Mouse (Mus musculus): ENCODE data around the gene Hspb2. TPM values are rescaled to one million over a fixed set of nuclear protein-coding genes. Genes with fewer than 3 reads are reported as not detected.

Gene Hspb2
- total RNA-seq, 2 experiments from 2014 or later, result 0.96 to 1.7 TPM

- peak in 1 of 2 experiments; percentile 44 for DNase-seq (ENCODE audit: extremely low spot score in 1 of 2, low spot score in 1 of 2)
These were observed 846 bp upstream of the Hspb2 start for GRCm38 (mm10) chr9:50752784-50753615.

DNA sequence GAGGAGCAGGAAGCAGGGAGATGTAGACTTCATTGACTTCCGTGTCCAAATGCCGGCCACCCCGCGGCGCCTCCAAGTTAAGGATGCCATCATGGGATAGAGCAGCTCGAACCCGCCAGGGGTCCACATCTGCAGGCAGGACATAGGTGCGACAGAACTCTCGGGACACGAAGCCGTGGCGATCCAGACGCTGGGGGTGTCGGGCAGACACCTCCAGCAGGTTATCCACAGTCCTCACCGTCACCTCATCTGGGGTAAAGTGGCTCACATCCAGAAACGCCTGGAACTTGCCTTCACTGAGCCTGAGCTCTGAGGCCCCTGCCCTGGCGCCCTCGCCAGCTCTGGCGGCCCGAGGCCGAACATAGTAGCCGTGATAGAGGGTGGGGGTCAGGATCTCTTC is 831 bp downstream of the Hspb2 start, which contains the start of gene Cryab:
TSS of gene Cryab (plus strand) at position 3 of the 400 bp plus-strand sequence.
- DNase-seq (ENCODE audit: extremely low spot score in 1 of 2, low spot score in 1 of 2), result no peak

DNA sequence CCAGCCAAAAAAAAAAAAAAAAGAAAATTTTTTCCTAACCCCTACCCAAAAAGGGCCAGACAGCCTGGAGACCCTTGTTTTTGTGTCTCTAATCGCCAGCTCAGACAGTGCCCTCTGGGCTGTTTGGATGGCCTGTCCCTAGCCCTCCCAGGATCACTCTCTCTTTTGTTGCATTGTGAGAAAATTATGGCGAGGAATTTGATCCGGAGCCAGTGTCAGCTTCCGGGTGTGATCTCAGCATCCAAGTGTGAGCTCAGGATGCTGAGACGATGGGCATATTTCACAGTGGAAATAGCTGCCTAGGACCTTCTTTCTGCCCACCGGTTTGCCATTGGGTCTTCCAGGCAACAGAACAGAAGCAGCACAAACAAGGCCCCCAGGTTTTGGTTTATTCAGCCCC is 1.4 kb downstream of the Hspb2 start:
- DNase-seq (ENCODE audit: extremely low spot score in 1 of 2, low spot score in 1 of 2), result no peak

DNA sequence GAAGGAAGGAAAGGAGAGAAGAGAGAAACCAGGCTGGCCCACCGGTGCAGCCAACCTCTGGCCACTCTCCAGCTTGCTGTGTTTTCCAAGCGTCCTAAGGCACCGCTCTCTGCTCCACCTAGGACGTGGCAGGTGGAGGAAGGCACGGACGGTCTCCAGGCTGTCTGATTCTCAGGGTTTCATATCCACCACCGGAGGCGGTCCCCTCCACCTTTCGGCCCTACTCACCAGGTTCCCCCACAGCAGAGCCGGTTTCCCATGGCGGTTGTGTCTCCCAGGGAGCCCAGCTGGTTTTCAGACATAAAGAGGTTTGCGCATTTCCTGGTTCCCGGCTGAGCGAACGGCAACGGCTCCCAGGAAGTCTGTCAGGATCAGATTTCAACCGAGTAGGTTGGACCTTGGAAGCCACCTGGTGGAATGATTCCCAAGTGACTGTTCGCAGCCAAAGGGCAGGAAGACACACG is 5.9 kb downstream of the Hspb2 start, which contains the start of gene 2310030G06Rik:
TSS of gene 2310030G06Rik (minus strand) at position 323 of the 464 bp plus-strand sequence.
- DNase-seq (ENCODE audit: extremely low spot score in 1 of 2, low spot score in 1 of 2), result no peak

DNA sequence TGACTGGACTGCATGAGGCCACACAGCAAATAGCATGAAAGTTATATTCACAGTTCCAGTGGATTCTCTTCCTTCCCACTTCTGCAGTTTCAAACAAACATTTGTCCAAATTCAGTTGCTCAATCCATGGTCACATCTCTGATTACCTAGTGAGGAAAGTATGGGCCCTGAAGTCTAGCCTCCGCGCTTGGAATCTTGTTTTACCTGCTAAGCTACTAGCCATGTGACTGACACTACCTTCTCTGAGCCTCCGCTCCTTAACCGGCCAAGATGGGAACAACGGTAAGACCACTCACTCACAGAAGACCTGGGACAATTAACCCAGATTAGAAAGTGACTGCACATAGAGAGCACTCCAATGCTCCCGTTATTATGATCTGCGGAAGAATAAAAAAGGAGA is 6.3 kb downstream of the Hspb2 start:
- no peak for DNase-seq (ENCODE audit: extremely low spot score in 1 of 2, low spot score in 1 of 2)

DNA sequence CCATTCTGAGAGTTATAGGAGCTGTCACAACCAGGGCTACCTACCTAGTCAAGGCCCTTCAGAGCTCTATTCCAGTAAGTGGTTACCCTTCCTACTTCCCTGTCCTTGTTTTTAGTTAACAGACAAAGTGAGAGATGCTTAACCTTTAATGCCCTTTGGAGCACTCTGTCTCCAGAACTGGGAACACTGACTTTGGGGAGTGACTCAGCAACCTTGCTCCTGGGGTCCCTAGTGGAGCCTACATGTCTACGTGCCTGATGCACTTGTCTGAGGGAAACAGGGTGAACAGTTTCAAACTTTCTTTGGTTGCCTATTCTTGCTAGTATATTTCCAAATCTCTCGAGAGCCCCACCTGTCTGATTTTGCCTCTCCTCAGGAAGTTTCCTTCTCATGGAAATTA is 9.4 kb downstream of the Hspb2 start:
- no peak for DNase-seq (ENCODE audit: extremely low spot score in 1 of 2, low spot score in 1 of 2)

- DNase-seq (ENCODE audit: extremely low spot score in 1 of 2, low spot score in 1 of 2), result no peak
These were observed 9.9 kb downstream of the Hspb2 start for GRCm38 (mm10) chr9:50742261-50742660.

GRCm38 (mm10) chr9:50740867-50741784 is 11.0 kb downstream of the Hspb2 start:
- DNase-seq (ENCODE audit: extremely low spot score in 1 of 2, low spot score in 1 of 2), result no peak

- peak; percentile 79 to 81 for DNase-seq (ENCODE audit: extremely low spot score in 1 of 2, low spot score in 1 of 2)
These were observed 13.0 kb downstream of the Hspb2 start, which contains the start of gene Dixdc1 for GRCm38 (mm10) chr9:50738914-50739870. TSS of gene Dixdc1 (minus strand) at chr9:50739517.

DNA sequence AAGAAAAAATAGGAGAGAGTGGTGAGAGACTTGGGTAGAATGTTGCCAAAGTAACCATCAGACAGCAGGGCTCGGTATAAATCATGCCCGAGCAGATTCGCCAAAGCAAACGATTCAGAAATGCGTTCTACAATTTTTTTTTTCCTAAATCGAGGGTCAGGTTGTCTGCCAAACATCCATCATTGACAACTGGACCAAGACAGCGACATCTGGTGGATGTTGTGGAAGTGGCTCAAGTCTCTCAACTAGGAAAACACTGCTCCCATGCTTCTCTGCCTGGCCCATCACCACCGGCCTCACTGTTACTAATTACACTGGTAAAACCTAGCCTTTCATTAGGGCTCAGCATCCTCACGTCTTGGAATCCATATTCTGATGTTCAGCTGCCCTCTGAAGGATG is 17.2 kb downstream of the Hspb2 start:
- DNase-seq (ENCODE audit: extremely low spot score in 1 of 2, low spot score in 1 of 2), result peak in 1 of 2 experiments; percentile 59

GRCm38 (mm10) chr9:50732560-50732959 is 19.6 kb downstream of the Hspb2 start:
- no peak for DNase-seq (ENCODE audit: extremely low spot score in 1 of 2, low spot score in 1 of 2)

DNA sequence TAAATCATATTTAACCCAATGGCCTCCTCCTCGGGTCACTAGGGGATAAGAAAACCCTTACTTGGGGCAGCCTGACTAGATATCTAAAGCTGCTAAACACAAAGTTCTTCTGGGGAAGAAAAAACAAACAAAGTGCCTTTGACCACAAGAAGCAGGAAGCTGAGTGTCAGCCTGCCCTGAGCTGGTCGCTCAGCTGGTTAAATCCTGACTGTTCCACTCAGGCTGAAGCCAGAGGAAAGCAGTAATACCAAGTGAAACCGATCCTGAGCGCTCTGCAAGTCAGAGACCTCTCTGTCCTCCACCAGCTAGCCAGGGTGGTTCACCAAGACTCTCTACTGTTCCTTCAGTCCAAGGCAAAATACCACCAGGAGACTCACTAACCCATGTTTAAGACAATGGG is 22.6 kb downstream of the Hspb2 start:
- no peak for DNase-seq (ENCODE audit: extremely low spot score in 1 of 2, low spot score in 1 of 2)

GRCm38 (mm10) chr9:50727925-50728651 is 24.1 kb downstream of the Hspb2 start:
- DNase-seq (ENCODE audit: extremely low spot score in 1 of 2, low spot score in 1 of 2), result peak; percentile 71 to 75

DNA sequence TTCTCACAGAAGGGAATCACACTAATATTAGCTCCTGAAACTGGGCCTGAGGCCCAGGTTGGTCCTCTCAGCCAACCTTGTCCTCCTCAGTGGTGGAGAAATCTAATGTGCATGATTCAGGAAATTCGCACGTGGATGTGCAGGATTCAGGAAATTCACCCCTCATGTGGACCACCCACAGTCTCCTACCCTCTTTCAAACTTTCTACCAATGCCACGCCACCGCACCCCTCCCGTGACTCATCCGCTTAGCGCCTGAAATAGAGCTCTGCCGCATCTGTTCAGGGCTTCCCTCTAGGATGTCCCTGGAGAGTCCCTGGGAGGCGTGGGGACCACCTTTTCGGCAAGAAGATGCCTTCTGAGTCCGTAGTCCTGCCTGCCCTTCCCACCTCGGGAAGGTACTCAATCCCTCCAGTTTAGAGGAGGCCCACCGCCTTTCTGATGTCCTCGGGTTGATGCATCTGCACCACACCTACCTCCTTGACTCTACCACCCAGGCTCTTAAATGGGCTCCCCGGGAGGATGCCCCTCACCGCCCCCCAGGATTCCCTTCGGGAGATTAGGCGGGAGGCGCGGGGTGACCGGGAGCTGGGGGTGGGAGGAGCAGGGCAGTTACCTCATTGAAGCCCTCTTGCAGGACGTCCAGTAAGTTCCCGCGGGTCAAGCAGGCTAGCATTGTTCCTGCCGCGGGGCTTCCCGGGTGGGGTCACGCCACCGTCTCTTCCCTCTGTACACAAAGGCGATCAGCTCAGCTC is 24.8 kb downstream of the Hspb2 start:
- DNase-seq (ENCODE audit: extremely low spot score in 1 of 2, low spot score in 1 of 2), result peak; percentile 14 to 26

DNA sequence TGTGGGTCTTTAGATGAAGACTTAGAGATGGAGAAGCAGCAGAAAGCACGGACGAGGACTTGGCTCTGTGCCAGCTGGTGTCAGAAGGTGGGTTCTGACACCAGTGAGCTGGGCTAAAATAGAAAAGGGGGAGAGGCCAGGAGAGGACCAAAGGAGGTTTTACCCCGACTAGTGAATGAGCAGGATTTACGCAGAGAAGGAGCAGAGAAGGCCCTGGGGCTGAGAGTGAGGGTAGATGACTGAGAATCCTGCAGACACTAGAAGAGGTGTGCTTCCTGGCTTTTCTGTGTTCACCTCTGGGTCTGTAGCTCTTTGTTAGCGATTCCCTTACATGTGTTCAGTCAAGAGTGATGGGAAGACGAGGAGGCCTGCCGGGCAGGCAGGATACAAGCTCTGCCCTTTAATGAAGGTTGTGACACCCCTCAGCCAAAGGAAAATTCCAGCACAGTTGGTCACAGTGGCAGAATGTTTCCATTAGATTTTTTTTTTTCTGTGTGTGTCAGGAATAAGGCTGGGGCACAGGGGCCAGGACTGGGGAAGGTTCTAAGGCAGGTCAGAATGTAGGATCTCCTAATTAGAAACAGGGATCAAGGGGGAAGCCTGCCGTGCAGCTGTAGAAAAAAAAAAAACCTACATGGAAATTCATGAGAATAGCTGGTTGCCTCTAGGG is 26.1 kb downstream of the Hspb2 start:
- no peak for DNase-seq (ENCODE audit: extremely low spot score in 1 of 2, low spot score in 1 of 2)

GRCm38 (mm10) chr9:50724661-50725330 is 27.4 kb downstream of the Hspb2 start:
- no peak for DNase-seq (ENCODE audit: extremely low spot score in 1 of 2, low spot score in 1 of 2)

GRCm38 (mm10) chr9:50724147-50724546 is 28.0 kb downstream of the Hspb2 start:
- no peak for DNase-seq (ENCODE audit: extremely low spot score in 1 of 2, low spot score in 1 of 2)
